Mouse (Mus musculus) layer of hippocampus, adult 2 months (tissue): ENCODE data around the gene Atxn3. TPM values are rescaled to one million over a fixed set of nuclear protein-coding genes. Genes with fewer than 3 reads are reported as not detected.

Experiments used
- DNase-seq, 2 experiments: peaks; one replicate each; pipeline ENCODE4 v3.0.0; 2022; ENCODE audit warnings: low spot score in 2 of 2
- H3K27ac ChIP-seq: fragments of 200-600 bp; 2 replicates; pipeline ENCODE4 v1.8.1; 2022
- H3K4me3 ChIP-seq: fragments of 200-600 bp; 2 replicates; pipeline ENCODE4 v1.8.1; 2022; ENCODE audit warnings: mild to moderate bottlenecking
- CTCF ChIP-seq: fragments of 200-600 bp; conservative IDR thresholded peaks from 2 replicates; pipeline ENCODE4 v1.8.1; 2022; ENCODE audit warnings: antibody characterized with exemption, mild to moderate bottlenecking, moderate library complexity
- long read RNA-seq, 2 experiments: library from polyadenylated mRNA; stranded (forward); transcript quantifications; one replicate each; pipeline ENCODE4 v2.0.0; 2021; ENCODE audit warnings: borderline mapping rate in 2 of 2
- total RNA-seq, 2 experiments: library from RNA; stranded (reverse); gene quantifications; 2 replicates each; pipeline ENCODE4 v1.2.3; 2021

Gene Atxn3
- total RNA-seq, result 10 to 100 TPM; 20.2 to 23.4 TPM
- long read RNA-seq, experiment 1, full-length matches to known transcripts, result 3 of 12 reads
- long read RNA-seq, experiment 1, partial matches to known transcripts, result 1 of 12 reads
- long read RNA-seq, experiment 1, other reads (novel, unspliced or antisense), result 8 of 12 reads
- long read RNA-seq, experiment 2, full-length matches to known transcripts, result 3 of 9 reads
- long read RNA-seq, experiment 2, partial matches to known transcripts, result 1 of 9 reads
- long read RNA-seq, experiment 2, other reads (novel, unspliced or antisense), result 5 of 9 reads

- Histone ChIP-seq H3K27ac (peak within 1 kb of the TSS; percentile 92), H3K4me3 (peak within 1 kb of the TSS; percentile 89)
- peak; percentile 97 to 98 for DNase-seq
- TF ChIP-seq CTCF, result peak; percentile 75
Observed at GRCm38 (mm10) chr12:101957942-101958544, at the start of gene Atxn3. TSS of gene Atxn3 (minus strand) at chr12:101958246.

GRCm38 (mm10) chr12:102000785-102001184 lies 42.7 kb upstream of the Atxn3 start:
- TF ChIP-seq CTCF, result no peak
- Histone ChIP-seq H3K4me3 (no peak overlapping the region), H3K27ac (no peak overlapping the region)
- no peak for DNase-seq

- TF ChIP-seq CTCF, result no peak
- DNase-seq, result no peak
- no peak overlapping the region for H3K4me3 ChIP-seq
- H3K27ac ChIP-seq, result no peak overlapping the region
Observed at GRCm38 (mm10) chr12:101998929-101999328, 40.9 kb upstream of the Atxn3 start.

- no peak for TF ChIP-seq CTCF
- Histone ChIP-seq H3K27ac (no peak overlapping the region), H3K4me3 (no peak overlapping the region)
- no peak for DNase-seq
Observed at GRCm38 (mm10) chr12:101994576-101995467, 36.8 kb upstream of the Atxn3 start.

GRCm38 (mm10) chr12:101987659-101988058 lies 29.6 kb upstream of the Atxn3 start:
- no peak for DNase-seq
- TF ChIP-seq CTCF, result no peak
- Histone ChIP-seq H3K4me3 (no peak overlapping the region), H3K27ac (no peak overlapping the region)

GRCm38 (mm10) chr12:101985110-101985509 lies 27.1 kb upstream of the Atxn3 start:
- peak in 1 of 2 experiments; percentile 26 for DNase-seq
- no peak overlapping the region for H3K27ac ChIP-seq
- peak; percentile 81 for TF ChIP-seq CTCF
- H3K4me3 ChIP-seq, result no peak overlapping the region

GRCm38 (mm10) chr12:101982977-101983376 lies 24.9 kb upstream of the Atxn3 start:
- TF ChIP-seq CTCF, result no peak
- H3K4me3 ChIP-seq, result no peak overlapping the region
- no peak for DNase-seq

GRCm38 (mm10) chr12:101981559-101981958 lies 23.5 kb upstream of the Atxn3 start:
- no peak for DNase-seq
- no peak for TF ChIP-seq CTCF
- no peak overlapping the region for H3K4me3 ChIP-seq
- no peak overlapping the region for H3K27ac ChIP-seq

More at GRCm38 (mm10) chr12:101982977-101983376, 24.9 kb upstream of the Atxn3 start:
- H3K27ac ChIP-seq, result no peak overlapping the region

- no peak overlapping the region for H3K27ac ChIP-seq
- no peak overlapping the region for H3K4me3 ChIP-seq
- TF ChIP-seq CTCF, result no peak
- no peak for DNase-seq
Observed at GRCm38 (mm10) chr12:101980266-101980665, 22.2 kb upstream of the Atxn3 start.

- TF ChIP-seq CTCF, result no peak
- DNase-seq, result no peak
- no peak overlapping the region for H3K27ac ChIP-seq
- no peak overlapping the region for H3K4me3 ChIP-seq
Observed at GRCm38 (mm10) chr12:101979213-101979750, 21.2 kb upstream of the Atxn3 start.

- Histone ChIP-seq H3K4me3 (no peak overlapping the region), H3K27ac (no peak overlapping the region)
- TF ChIP-seq CTCF, result no peak
- DNase-seq, result no peak
Observed at GRCm38 (mm10) chr12:101978588-101978987, 20.5 kb upstream of the Atxn3 start.

GRCm38 (mm10) chr12:101978162-101978561 lies 20.1 kb upstream of the Atxn3 start:
- DNase-seq, result no peak
- H3K27ac ChIP-seq, result no peak overlapping the region
- no peak overlapping the region for H3K4me3 ChIP-seq
- no peak for TF ChIP-seq CTCF
